Mouse (Mus musculus) frontal cortex, postnatal 10 days (tissue): Measurements from ENCODE around the gene Lgr5.

Experiments used
- DNase-seq, 2 experiments: peaks; one replicate each; pipeline ENCODE4 v3.0.0; 2022; ENCODE audit warnings: low spot score in 2 of 2, mixed read lengths in 1 of 2

Lgr5 gene

DNA sequence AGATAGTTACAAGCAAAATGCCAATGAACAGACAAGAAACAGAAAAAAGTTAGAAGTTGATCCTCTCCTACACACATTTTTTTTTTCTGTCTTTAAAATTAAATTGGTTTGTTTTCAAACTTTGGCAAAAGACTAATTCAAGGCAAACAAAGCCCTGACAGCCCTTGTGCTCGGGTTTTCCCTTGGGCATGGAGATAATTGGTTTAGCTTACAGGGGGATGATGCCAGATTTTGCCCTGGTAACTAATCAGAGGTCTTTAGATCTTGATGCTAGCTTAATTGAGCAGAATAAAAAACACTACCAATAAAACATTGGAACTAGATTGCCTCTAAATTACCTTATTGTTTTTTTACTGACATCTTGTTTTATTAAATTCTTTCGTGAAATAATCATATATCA, 162.2 kb downstream of the Lgr5 start:
- no peak for DNase-seq

DNA sequence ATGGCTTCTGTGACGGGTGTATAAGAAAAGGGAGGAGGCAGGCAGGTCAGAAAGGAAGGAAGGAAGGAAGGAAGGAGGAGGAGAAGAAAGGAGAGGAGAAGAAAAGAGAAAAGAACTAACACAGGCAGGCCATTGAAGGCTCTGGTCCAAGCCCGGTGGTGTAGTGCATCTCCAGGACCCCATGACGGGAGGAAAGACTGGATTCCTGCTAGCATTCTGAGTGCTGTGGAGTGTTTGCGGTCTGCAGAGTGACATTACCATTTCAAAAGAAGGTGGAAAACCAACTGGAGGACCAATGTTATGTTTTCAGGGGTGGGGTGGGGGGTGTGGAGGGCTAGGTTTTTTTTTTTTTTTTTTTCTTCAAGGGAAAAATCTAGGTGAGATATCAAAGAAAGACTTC, 165.6 kb downstream of the Lgr5 start:
- DNase-seq = no peak

DNA sequence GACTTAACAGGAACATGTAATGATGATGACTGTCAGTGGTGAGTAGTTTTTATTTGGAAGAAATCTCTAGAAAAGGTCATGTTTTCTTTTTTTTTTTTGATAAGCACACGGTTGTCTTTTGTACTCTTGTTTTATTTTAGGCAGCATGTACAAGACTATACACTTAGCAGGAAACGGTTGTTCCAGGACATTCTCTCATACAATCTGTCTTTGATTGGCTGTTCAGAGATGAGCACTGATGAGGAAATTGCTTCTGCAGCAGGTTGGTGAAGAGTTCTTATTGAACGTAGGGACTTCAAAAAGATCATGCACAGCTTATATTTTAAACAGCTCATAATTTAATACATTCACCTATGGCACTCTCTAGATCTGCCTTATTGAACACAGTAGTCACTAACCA, 173.5 kb downstream of the Lgr5 start:
- DNase-seq = no peak

DNA sequence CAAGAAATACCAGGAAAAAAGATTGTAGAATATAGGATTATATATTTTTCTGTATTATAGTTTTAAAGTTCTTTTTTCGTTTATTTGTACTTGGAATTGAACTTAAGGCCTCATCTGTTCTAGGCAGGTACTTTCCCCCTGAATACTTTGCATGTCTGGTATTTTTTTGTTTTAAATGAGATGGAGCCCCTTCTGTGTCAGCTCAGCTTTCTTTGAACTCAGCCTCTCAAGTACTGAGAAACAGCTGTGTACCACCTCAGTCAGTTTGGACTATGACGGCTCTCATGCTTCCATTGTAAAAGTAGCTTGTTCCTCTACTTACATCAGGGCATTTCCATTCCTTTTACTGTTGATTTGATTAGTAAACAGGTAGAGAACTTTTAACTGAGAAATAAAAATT, 174.1 kb downstream of the Lgr5 start:
- no peak for DNase-seq

DNA sequence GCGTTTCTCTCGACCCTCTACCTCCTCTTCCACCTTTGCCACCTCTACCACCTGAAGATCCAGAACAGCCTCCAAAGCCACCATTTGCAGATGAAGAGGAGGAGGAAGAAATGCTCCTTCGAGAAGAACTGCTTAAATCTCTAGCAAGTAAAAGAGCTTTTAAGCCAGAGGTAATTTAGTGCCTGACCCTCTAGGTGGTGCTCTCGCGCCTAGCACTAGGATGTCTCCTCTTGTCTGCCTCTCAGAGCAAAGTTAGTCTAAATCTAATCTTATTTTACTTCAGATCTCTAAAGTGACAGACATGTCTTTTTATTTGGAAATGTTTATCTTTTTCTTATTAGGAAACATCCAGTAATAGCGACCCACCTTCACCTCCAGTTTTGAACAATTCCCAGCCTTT, 181.2 kb downstream of the Lgr5 start:
- DNase-seq = peak; percentile 19 to 49
